Mouse (Mus musculus) A20 (cell line): Measurements from ENCODE around the gene Kcnh4.
A peak's percentile ranks its signal among the peaks of the same experiment; 100 is the strongest.

ENCODE experiments used
- DNase-seq: peaks from one replicate; pipeline ENCODE4 v3.0.0-alpha.2; 2011; ENCODE audit warnings: low read depth, low spot score

Kcnh4 gene

GRCm38 (mm10) chr11:100766726-100767125, 7.0 kb upstream of the Kcnh4 start:
- DNase-seq, result no peak

- DNase-seq, result no peak
Measured at GRCm38 (mm10) chr11:100762831-100763230, 3.1 kb upstream of the Kcnh4 start, which contains the start of gene Hcrt. Hcrt (minus strand) TSS chr11:100762931.

- DNase-seq, result peak; percentile 80
Measured at GRCm38 (mm10) chr11:100761547-100762045, 1.9 kb upstream of the Kcnh4 start.

GRCm38 (mm10) chr11:100758707-100759610, 783 bp downstream of the Kcnh4 start:
- DNase-seq, result peak; percentile 21

- no peak for DNase-seq
Measured at GRCm38 (mm10) chr11:100757566-100757965, 2.2 kb downstream of the Kcnh4 start.

- DNase-seq, result no peak
Measured at GRCm38 (mm10) chr11:100756476-100756875, 3.3 kb downstream of the Kcnh4 start.

GRCm38 (mm10) chr11:100754693-100755057, 5.1 kb downstream of the Kcnh4 start:
- DNase-seq, result no peak

- DNase-seq, result no peak
Measured at GRCm38 (mm10) chr11:100754021-100754692, 5.6 kb downstream of the Kcnh4 start.

GRCm38 (mm10) chr11:100752294-100752693, 7.4 kb downstream of the Kcnh4 start:
- no peak for DNase-seq

GRCm38 (mm10) chr11:100750127-100750526, 9.6 kb downstream of the Kcnh4 start:
- no peak for DNase-seq

GRCm38 (mm10) chr11:100749469-100749868, 10.3 kb downstream of the Kcnh4 start:
- no peak for DNase-seq

GRCm38 (mm10) chr11:100748620-100749019, 11.1 kb downstream of the Kcnh4 start:
- DNase-seq, result no peak

- DNase-seq, result no peak
Measured at GRCm38 (mm10) chr11:100747114-100747513, 12.6 kb downstream of the Kcnh4 start.

GRCm38 (mm10) chr11:100746546-100746945, 13.2 kb downstream of the Kcnh4 start:
- DNase-seq, result no peak

GRCm38 (mm10) chr11:100745085-100745484, 14.7 kb downstream of the Kcnh4 start:
- DNase-seq, result peak; percentile 65

- DNase-seq, result no peak
Measured at GRCm38 (mm10) chr11:100741348-100741747, 18.4 kb downstream of the Kcnh4 start.

- DNase-seq, result no peak
Measured at GRCm38 (mm10) chr11:100738749-100739148, 21.0 kb downstream of the Kcnh4 start.

GRCm38 (mm10) chr11:100738066-100738604, 21.6 kb downstream of the Kcnh4 start, which contains the start of gene Rab5c:
Rab5c (minus strand) TSS chr11:100738215.
- peak; percentile 99 for DNase-seq

GRCm38 (mm10) chr11:100737105-100737733, 22.5 kb downstream of the Kcnh4 start:
- DNase-seq, result peak; percentile 58

GRCm38 (mm10) chr11:100736746-100737080, 23.0 kb downstream of the Kcnh4 start:
- DNase-seq, result peak; percentile 40

GRCm38 (mm10) chr11:100735954-100736745, 23.6 kb downstream of the Kcnh4 start:
- DNase-seq, result peak; percentile 74
